Mouse (Mus musculus) CH12.LX (cell line): ENCODE results near the gene Tnik. TPM values are rescaled to one million over a fixed set of nuclear protein-coding genes. Genes with fewer than 3 reads are reported as not detected.

Experiments
- DNase-seq: peaks from one replicate; pipeline ENCODE4 v3.0.0-alpha.2; 2013; ENCODE audit errors: extremely low read depth
- H3K27ac ChIP-seq: 2 replicates; pipeline ENCODE4 v1.5.1; 2012; ENCODE audit warnings: low read depth, mild to moderate bottlenecking, control low read depth, moderate library complexity; ENCODE audit not compliant: insufficient read depth
- H3K27me3 ChIP-seq: replicated peaks from 2 replicates; pipeline ENCODE3; 2012; ENCODE audit warnings: inconsistent platforms
- H3K36me3 ChIP-seq, 2 experiments: replicated peaks in 1 of 2; 2 replicates each; pipeline versions ENCODE3 to v1.6.1; 2012; ENCODE audit warnings: inconsistent platforms in 1 of 2, low read length in 1 of 2, mild to moderate bottlenecking in 1 of 2, mixed read lengths in 1 of 2, moderate library complexity in 1 of 2; ENCODE audit not compliant: control insufficient read depth in 1 of 2, insufficient read depth in 1 of 2
- H3K4me1 ChIP-seq, 2 experiments: 2 replicates each; pipeline ENCODE4 v1.6.1; 2012; ENCODE audit warnings: inconsistent platforms in 1 of 2, moderate library complexity in 1 of 2; ENCODE audit not compliant: insufficient read depth in 2 of 2, control insufficient read depth in 1 of 2
- H3K4me2 ChIP-seq: 2 replicates; pipeline ENCODE4 v1.6.1; 2012; ENCODE audit warnings: low read depth, mild to moderate bottlenecking, control low read depth; ENCODE audit not compliant: poor library complexity, insufficient read depth, severe bottlenecking
- H3K4me3 ChIP-seq, 3 experiments: fragments of 150-350 bp in 1 of 3; sonication (generic) in 1 of 3; replicated peaks in 1 of 3; 2 replicates each; pipeline versions ENCODE3 to v1.5.1; 2011 to 2012; ENCODE audit warnings: low read depth in 2 of 3, low read length in 2 of 3, mild to moderate bottlenecking in 2 of 3, moderate library complexity in 2 of 3, control low read depth in 1 of 3, improper control_type of control experiment in 1 of 3, inconsistent platforms in 1 of 3, mixed read lengths in 1 of 3; ENCODE audit not compliant: poor library complexity in 1 of 3
- H3K79me2 ChIP-seq: replicated peaks from 2 replicates; pipeline ENCODE4 v1.6.1; 2012; ENCODE audit warnings: mild to moderate bottlenecking, moderate library complexity; ENCODE audit not compliant: control insufficient read depth, poor library complexity, insufficient read depth, severe bottlenecking; ENCODE audit errors: extremely low read depth
- H3K9ac ChIP-seq: 2 replicates; pipeline ENCODE4 v1.6.1; 2012; ENCODE audit warnings: low read depth, mild to moderate bottlenecking, control low read depth, moderate library complexity; ENCODE audit not compliant: insufficient read depth
- H3K9me3 ChIP-seq: replicated peaks from 2 replicates; pipeline ENCODE3; 2012; ENCODE audit warnings: low read length, inconsistent platforms, mixed read lengths
- BHLHE40 ChIP-seq: IDR thresholded peaks from 2 replicates; pipeline ENCODE4 v1.6.1; 2011; ENCODE audit warnings: mild to moderate bottlenecking, low read depth, low read length, improper control_type of control experiment
- CHD1 ChIP-seq: IDR thresholded peaks from 2 replicates; pipeline ENCODE4 v1.6.1; 2012; ENCODE audit warnings: low read depth, low read length, improper control_type of control experiment, inconsistent platforms
- E2F4 ChIP-seq: IDR thresholded peaks from 2 replicates; pipeline ENCODE4 v1.6.1; 2011; ENCODE audit warnings: low read depth, low read length, improper control_type of control experiment; ENCODE audit not compliant: insufficient replicate concordance
- GABPA ChIP-seq: IDR thresholded peaks from 2 replicates; pipeline ENCODE4 v1.6.1; 2012; ENCODE audit warnings: low read depth, low read length, improper control_type of control experiment, inconsistent platforms; ENCODE audit not compliant: insufficient replicate concordance
- HCFC1 ChIP-seq: IDR thresholded peaks from 2 replicates; pipeline ENCODE4 v1.6.1; 2012; ENCODE audit warnings: low read depth, mild to moderate bottlenecking, inconsistent platforms, low read length, improper control_type of control experiment
- JUND ChIP-seq: conservative IDR thresholded peaks from 2 replicates; pipeline ENCODE4 v1.6.1; 2011; ENCODE audit warnings: low read depth, low read length, improper control_type of control experiment
- MAFK ChIP-seq: IDR thresholded peaks from 2 replicates; pipeline ENCODE4 v1.6.1; 2011; ENCODE audit warnings: low read length, improper control_type of control experiment; ENCODE audit not compliant: insufficient replicate concordance
- MAX ChIP-seq: IDR thresholded peaks from 2 replicates; pipeline ENCODE4 v1.6.1; 2011; ENCODE audit warnings: low read length, improper control_type of control experiment
- MAZ ChIP-seq: IDR thresholded peaks from 2 replicates; pipeline ENCODE4 v1.6.1; 2012; ENCODE audit warnings: low read depth, mild to moderate bottlenecking, inconsistent platforms, low read length, improper control_type of control experiment, moderate library complexity
- MXI1 ChIP-seq: IDR thresholded peaks from 2 replicates; pipeline ENCODE4 v1.6.1; 2011; ENCODE audit warnings: mild to moderate bottlenecking, low read depth, low read length, improper control_type of control experiment
- MYC ChIP-seq: IDR thresholded peaks from 2 replicates; pipeline ENCODE4 v1.6.1; 2011; ENCODE audit warnings: low read depth, mild to moderate bottlenecking, improper control_type of control experiment, low read length
- NELFE ChIP-seq: IDR thresholded peaks from 2 replicates; pipeline ENCODE4 v1.6.1; 2011; ENCODE audit warnings: low read depth, low read length, improper control_type of control experiment
- POLR2A ChIP-seq: IDR thresholded peaks from 2 replicates; pipeline ENCODE4 v1.6.1; 2011; ENCODE audit warnings: low read depth, mild to moderate bottlenecking, improper control_type of control experiment, low read length
- POLR2AphosphoS2 ChIP-seq: IDR thresholded peaks from 2 replicates; pipeline ENCODE4 v1.6.1; 2011; ENCODE audit warnings: low read depth, low read length, improper control_type of control experiment
- RAD21 ChIP-seq: IDR thresholded peaks from 2 replicates; pipeline ENCODE4 v1.6.1; 2011; ENCODE audit warnings: low read depth, mild to moderate bottlenecking, low read length, improper control_type of control experiment, moderate library complexity
- RCOR1 ChIP-seq: conservative IDR thresholded peaks from 2 replicates; pipeline ENCODE4 v1.6.1; 2012; ENCODE audit warnings: low read depth, mild to moderate bottlenecking, inconsistent platforms, low read length, improper control_type of control experiment
- SIN3A ChIP-seq: IDR thresholded peaks from 2 replicates; pipeline ENCODE4 v1.6.1; 2012; ENCODE audit warnings: low read length, improper control_type of control experiment, inconsistent platforms
- TBP ChIP-seq: conservative IDR thresholded peaks from 2 replicates; pipeline ENCODE4 v1.6.1; 2011; ENCODE audit warnings: low read depth, low read length, improper control_type of control experiment
- TCF12 ChIP-seq: IDR thresholded peaks from 2 replicates; pipeline ENCODE4 v1.6.1; 2014; ENCODE audit warnings: low read depth, mild to moderate bottlenecking, inconsistent platforms, low read length, improper control_type of control experiment
- UBTF ChIP-seq: IDR thresholded peaks from 2 replicates; pipeline ENCODE4 v1.6.1; 2012; ENCODE audit warnings: low read depth, mild to moderate bottlenecking, inconsistent platforms, low read length, improper control_type of control experiment, moderate library complexity
- USF1 ChIP-seq: IDR thresholded peaks from 2 replicates; pipeline ENCODE4 v1.6.1; 2014; ENCODE audit warnings: low read depth, mild to moderate bottlenecking, inconsistent platforms, low read length, improper control_type of control experiment
- USF2 ChIP-seq: conservative IDR thresholded peaks from 2 replicates; pipeline ENCODE4 v1.6.1; 2011; ENCODE audit warnings: low read depth, low read length, improper control_type of control experiment
- ZC3H11A ChIP-seq: IDR thresholded peaks from 2 replicates; pipeline ENCODE4 v1.6.1; 2012; ENCODE audit warnings: low read depth, mild to moderate bottlenecking, inconsistent platforms, low read length, improper control_type of control experiment
- ZKSCAN1 ChIP-seq: IDR thresholded peaks from 2 replicates; pipeline ENCODE4 v1.6.1; 2012; ENCODE audit warnings: low read depth, inconsistent platforms, low read length, improper control_type of control experiment, borderline replicate concordance
- ZNF384 ChIP-seq: IDR thresholded peaks from 2 replicates; pipeline ENCODE4 v1.6.1; 2012; ENCODE audit warnings: low read depth, low read length, improper control_type of control experiment, inconsistent platforms
- dilution Hi-C: fragments of 300-500 bp; cut with MboI; formaldehyde crosslinking; loops from 2 replicates; pipeline ENCODE4 v1.14.3; 2020; ENCODE audit warnings: low sequenced_read_pairs; ENCODE audit not compliant: extremely low pct_unique_long_range_greater_than_20kb, extremely low pct_ligation_motif_present
- in situ Hi-C: fragments of 300-500 bp; cut with MboI; formaldehyde crosslinking; loops from 3 replicates; pipeline ENCODE4 v1.14.3; 2019; ENCODE audit warnings: low sequenced_read_pairs, low pct_ligation_motif_present, low pct_unique_long_range_greater_than_20kb, mixed read lengths
- polyA plus RNA-seq: library from polyadenylated mRNA; unstranded; fragments of >175 nt; gene quantifications from 2 replicates; pipeline ENCODE4 v1.2.1, GENCODE M21; 2012; ENCODE audit warnings: low read depth; ENCODE audit not compliant: insufficient read length
- total RNA-seq, 2 experiments: library from RNA; depleted of rRNA; stranded (reverse); fragments of 300-350 nt in 1 of 2; fragments of >200 nt in 1 of 2; gene quantifications; 2 replicates each; pipeline ENCODE4 v1.2.3; 2012 to 2014

Gene Tnik
- total and polyA plus RNA-seq, 3 experiments = 0.08 TPM; not detected in 2

GRCm38 (mm10) chr3:28405391-28405790 lies 142.4 kb downstream of the Tnik start:
- Histone ChIP-seq H3K9ac (no peak overlapping the region), H3K27ac (no peak overlapping the region), H3K4me2 (no peak overlapping the region), H3K4me3 (no peak overlapping the region), H3K79me2 (no peaks in the 10 kb centered on the region), H3K4me1 (no peaks in the 10 kb centered on the region), H3K9me3 (peaks cover 72% of the 10 kb centered on the region), H3K27me3 (no peaks in the 10 kb centered on the region), H3K36me3 (no peaks in the 10 kb centered on the region)
- in situ Hi-C loops (no loop called here), dilution Hi-C loops (no loop called here)
- TF ChIP-seq USF2 (no peak), POLR2AphosphoS2 (no peak), ZNF384 (no peak), MYC (no peak), BHLHE40 (no peak), UBTF (no peak), ZKSCAN1 (no peak), HCFC1 (no peak), ZC3H11A (no peak), CHD1 (no peak), MAZ (no peak), MAFK (no peak), MAX (no peak), JUND (no peak), E2F4 (no peak), POLR2A (no peak), RCOR1 (no peak), SIN3A (no peak), TCF12 (no peak)
- no peak for DNase-seq

DNA sequence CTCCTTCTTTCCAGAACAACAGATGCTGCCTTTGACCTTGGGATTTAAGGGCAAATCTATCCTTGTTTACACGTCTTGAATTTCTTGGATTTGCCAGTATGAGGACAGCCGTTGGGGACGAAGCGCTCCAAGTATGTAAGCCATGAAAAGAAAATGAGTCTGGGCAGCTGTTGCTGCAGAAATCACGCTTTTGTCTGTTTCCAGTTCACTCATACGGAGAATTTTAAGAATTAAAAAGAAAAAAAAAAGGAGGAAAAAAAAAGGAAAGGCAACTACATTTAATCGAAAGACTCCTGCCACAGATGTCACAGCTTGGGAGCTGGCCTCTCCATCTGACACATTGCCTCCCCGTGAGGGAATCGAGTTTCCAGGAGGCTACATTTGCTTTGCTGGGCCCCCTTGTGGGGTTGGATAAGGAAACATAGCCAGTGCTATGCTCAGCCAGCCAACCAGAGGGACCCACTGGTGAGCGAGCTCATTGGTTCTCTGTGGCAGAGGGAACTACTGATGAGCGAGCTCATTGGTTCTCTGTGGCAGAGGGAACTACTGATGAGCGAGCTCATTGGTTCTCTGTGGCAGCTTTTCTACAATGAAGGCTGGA lies 145.9 kb downstream of the Tnik start:
- dilution Hi-C loops (no loop called here), in situ Hi-C loops (no loop called here)
- Histone ChIP-seq H3K4me1 (no peaks in the 10 kb centered on the region), H3K9me3 (peaks cover 65% of the 10 kb centered on the region), H3K27ac (no peak overlapping the region), H3K4me3 (no peak overlapping the region), H3K4me2 (no peak overlapping the region), H3K36me3 (no peaks in the 10 kb centered on the region), H3K79me2 (no peaks in the 10 kb centered on the region), H3K27me3 (no peaks in the 10 kb centered on the region), H3K9ac (no peak overlapping the region)
- TF ChIP-seq RAD21 (no peak), MAFK (no peak), TBP (no peak), UBTF (no peak), RCOR1 (no peak), MXI1 (no peak), GABPA (no peak), NELFE (no peak), ZC3H11A (no peak), USF1 (no peak), SIN3A (no peak)
- no peak for DNase-seq
